Mouse (Mus musculus) limb, embryonic 10.5 days (tissue): ENCODE results near the gene Fer1l5. TPM values are rescaled to one million over a fixed set of nuclear protein-coding genes. Genes with fewer than 3 reads are reported as not detected.
A peak's percentile ranks its signal among the peaks of the same experiment; 100 is the strongest.

Source experiments
- DNase-seq: peaks from one replicate; pipeline ENCODE4 v3.0.0-alpha.2; 2017; ENCODE audit warnings: low spot score
- H3K27ac ChIP-seq: fragments of 300-500 bp; sonication (generic); 2 replicates; pipeline ENCODE4 v1.5.1; 2016; ENCODE audit warnings: mild to moderate bottlenecking
- H3K27me3 ChIP-seq: fragments of 300-500 bp; sonication (generic); 2 replicates; pipeline ENCODE4 v1.6.1; 2016; ENCODE audit warnings: low read depth, mild to moderate bottlenecking; ENCODE audit not compliant: poor library complexity, severe bottlenecking
- H3K36me3 ChIP-seq: fragments of 300-500 bp; sonication (generic); 2 replicates; pipeline ENCODE4 v1.6.1; 2016; ENCODE audit warnings: mild to moderate bottlenecking, moderate library complexity
- H3K4me1 ChIP-seq: fragments of 300-500 bp; sonication (generic); 2 replicates; pipeline ENCODE4 v1.6.1; 2016
- H3K4me3 ChIP-seq: fragments of 300-500 bp; sonication (generic); 2 replicates; pipeline ENCODE4 v1.5.1; 2016; ENCODE audit warnings: mild to moderate bottlenecking, moderate library complexity
- H3K9me3 ChIP-seq: fragments of 300-500 bp; sonication (generic); replicated peaks from 2 replicates; pipeline ENCODE4 v1.6.1; 2016; ENCODE audit warnings: mild to moderate bottlenecking
- WGBS: fragments of 180-500 bp; shearing (Covaris S2); methylation state at CpG from one replicate; pipeline ENCODE4 v1.1.7; 2016; 5-methylcytosine and 5-hydroxymethylcytosine counted together
- polyA plus RNA-seq: library from polyadenylated mRNA; unstranded; fragments of >200 nt; fragmentation: Nextera tagmentation; extraction: Ambion mirVana; gene quantifications from 2 replicates; pipeline ENCODE4 v1.2.1, GENCODE M21; 2016

Gene Fer1l5
- polyA plus RNA-seq, 1 experiment from 2014 or later, result 1.7 TPM

GRCm38 (mm10) chr1:36437223-36437622 is 65.1 kb downstream of the Fer1l5 start:
- DNase-seq, result no peak
- H3K27ac ChIP-seq, result no peak overlapping the region
- H3K36me3 ChIP-seq, result peaks cover 93% of the 10 kb centered on the region
- no peaks in the 10 kb centered on the region for H3K27me3 ChIP-seq
- no peak overlapping the region for H3K4me3 ChIP-seq
- no peaks in the 10 kb centered on the region for H3K9me3 ChIP-seq
- 91% methylated on average over 3 of the region's 3 CpGs for WGBS
- no peaks in the 10 kb centered on the region for H3K4me1 ChIP-seq

DNA sequence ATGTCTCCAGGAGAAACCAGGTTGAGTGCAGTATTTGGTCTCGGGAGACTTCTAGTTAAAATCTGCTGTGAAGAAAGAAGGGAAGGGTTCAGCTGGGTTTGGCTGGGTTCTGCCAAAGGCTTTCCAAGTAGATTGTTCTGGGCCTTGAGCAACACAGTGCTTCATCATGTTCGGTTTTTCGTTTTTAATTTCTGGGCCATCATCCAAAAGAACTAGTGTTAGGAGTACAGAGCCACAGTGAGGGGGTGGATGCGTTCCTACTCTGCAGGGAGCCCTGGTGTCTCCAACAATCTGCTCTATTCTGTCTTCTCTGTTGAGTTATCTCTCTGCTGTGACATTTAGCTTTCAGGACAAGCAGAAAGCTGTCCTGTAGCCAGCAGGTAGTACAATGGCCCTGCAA is 69.0 kb downstream of the Fer1l5 start:
- no peak for DNase-seq
- H3K4me1 ChIP-seq, result peaks cover 10% of the 10 kb centered on the region
- no peaks in the 10 kb centered on the region for H3K9me3 ChIP-seq
- WGBS, result 96% methylated on average over 4 of the region's 4 CpGs
- no peak overlapping the region for H3K27ac ChIP-seq
- no peaks in the 10 kb centered on the region for H3K27me3 ChIP-seq
- H3K36me3 ChIP-seq, result peaks cover 71% of the 10 kb centered on the region
- no peak overlapping the region for H3K4me3 ChIP-seq

- WGBS, result 1% methylated on average over 57 of the region's 57 CpGs
- peaks cover 10% of the 10 kb centered on the region for H3K4me1 ChIP-seq
- peaks cover 34% of the 10 kb centered on the region for H3K36me3 ChIP-seq
- peak within 1 kb of the TSS; percentile 92 for H3K27ac ChIP-seq
- peak within 1 kb of the TSS; percentile 90 for H3K4me3 ChIP-seq
- peak; percentile 94 for DNase-seq
- no peaks in the 10 kb centered on the region for H3K27me3 ChIP-seq
- no peaks in the 10 kb centered on the region for H3K9me3 ChIP-seq
Observed at GRCm38 (mm10) chr1:36444471-36445464, 72.7 kb downstream of the Fer1l5 start, which contains the start of gene Lman2l. Gene Lman2l (minus strand): TSS chr1:36445271.

GRCm38 (mm10) chr1:36445508-36445907 is 73.4 kb downstream of the Fer1l5 start:
- 42% methylated on average over 8 of the region's 8 CpGs for WGBS
- DNase-seq, result no peak
- peak overlapping the region; percentile 92; the same call in 1 of the 2 replicates for H3K27ac ChIP-seq
- H3K36me3 ChIP-seq, result peaks cover 29% of the 10 kb centered on the region
- H3K4me3 ChIP-seq, result peak overlapping the region; percentile 90
- H3K4me1 ChIP-seq, result peaks cover 10% of the 10 kb centered on the region
- H3K27me3 ChIP-seq, result no peaks in the 10 kb centered on the region
- H3K9me3 ChIP-seq, result no peaks in the 10 kb centered on the region

- H3K9me3 ChIP-seq, result no peaks in the 10 kb centered on the region
- WGBS, result 91% methylated on average over 5 of the region's 5 CpGs
- H3K4me3 ChIP-seq, result no peak overlapping the region
- no peak overlapping the region for H3K27ac ChIP-seq
- H3K36me3 ChIP-seq, result peaks cover 23% of the 10 kb centered on the region
- H3K27me3 ChIP-seq, result no peaks in the 10 kb centered on the region
- H3K4me1 ChIP-seq, result peaks cover 10% of the 10 kb centered on the region
- DNase-seq, result no peak
Observed at GRCm38 (mm10) chr1:36446106-36446824, 74.2 kb downstream of the Fer1l5 start.

- Histone ChIP-seq H3K27ac (no peak overlapping the region), H3K36me3 (peaks cover 17% of the 10 kb centered on the region), H3K9me3 (no peaks in the 10 kb centered on the region), H3K4me1 (peaks cover 10% of the 10 kb centered on the region), H3K27me3 (no peaks in the 10 kb centered on the region), H3K4me3 (no peak overlapping the region)
- DNase-seq, result no peak
- 91% methylated on average over 5 of the region's 5 CpGs for WGBS
Observed at GRCm38 (mm10) chr1:36446841-36447240, 74.8 kb downstream of the Fer1l5 start.

DNA sequence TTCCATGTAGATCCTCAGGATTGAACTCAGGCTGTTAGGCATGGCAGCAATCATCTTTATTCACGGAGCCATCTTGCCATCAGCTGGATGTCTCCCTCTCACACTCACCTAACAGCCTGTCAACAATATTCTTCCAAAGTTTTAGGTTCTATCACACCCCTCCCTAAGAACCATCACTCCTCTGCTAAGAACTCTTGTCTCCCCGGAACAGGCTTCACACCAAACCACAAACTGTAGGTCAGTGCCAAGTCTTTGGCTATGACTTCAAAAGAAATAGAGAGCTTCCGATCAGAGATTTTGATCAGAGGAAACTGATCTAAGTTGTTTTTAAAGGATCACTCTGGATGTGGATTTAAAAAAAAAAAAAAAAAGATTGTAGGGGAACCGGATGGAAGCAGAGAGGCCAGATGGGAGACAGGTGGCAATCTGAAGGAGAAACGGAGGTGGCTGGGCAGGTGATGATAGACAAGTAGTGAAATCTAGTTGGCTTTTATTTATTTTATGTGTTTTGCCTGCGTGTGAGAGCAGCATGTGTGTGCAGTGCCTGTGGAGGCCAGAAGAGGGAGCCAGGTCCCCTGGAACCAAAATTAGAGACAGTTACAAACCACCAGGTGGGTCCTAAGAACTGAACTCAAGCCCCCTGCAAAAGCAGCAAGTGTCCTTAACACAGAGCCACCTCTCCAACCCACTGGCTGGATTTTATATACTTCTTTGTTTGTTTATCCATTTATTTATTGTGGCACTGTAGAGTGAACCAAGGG is 82.1 kb downstream of the Fer1l5 start:
- WGBS, result 85% methylated on average over 6 of the region's 6 CpGs
- no peak overlapping the region for H3K4me3 ChIP-seq
- H3K36me3 ChIP-seq, result no peaks in the 10 kb centered on the region
- H3K27me3 ChIP-seq, result no peaks in the 10 kb centered on the region
- no peak overlapping the region for H3K27ac ChIP-seq
- peaks cover 10% of the 10 kb centered on the region for H3K4me1 ChIP-seq
- no peaks in the 10 kb centered on the region for H3K9me3 ChIP-seq
- no peak for DNase-seq

DNA sequence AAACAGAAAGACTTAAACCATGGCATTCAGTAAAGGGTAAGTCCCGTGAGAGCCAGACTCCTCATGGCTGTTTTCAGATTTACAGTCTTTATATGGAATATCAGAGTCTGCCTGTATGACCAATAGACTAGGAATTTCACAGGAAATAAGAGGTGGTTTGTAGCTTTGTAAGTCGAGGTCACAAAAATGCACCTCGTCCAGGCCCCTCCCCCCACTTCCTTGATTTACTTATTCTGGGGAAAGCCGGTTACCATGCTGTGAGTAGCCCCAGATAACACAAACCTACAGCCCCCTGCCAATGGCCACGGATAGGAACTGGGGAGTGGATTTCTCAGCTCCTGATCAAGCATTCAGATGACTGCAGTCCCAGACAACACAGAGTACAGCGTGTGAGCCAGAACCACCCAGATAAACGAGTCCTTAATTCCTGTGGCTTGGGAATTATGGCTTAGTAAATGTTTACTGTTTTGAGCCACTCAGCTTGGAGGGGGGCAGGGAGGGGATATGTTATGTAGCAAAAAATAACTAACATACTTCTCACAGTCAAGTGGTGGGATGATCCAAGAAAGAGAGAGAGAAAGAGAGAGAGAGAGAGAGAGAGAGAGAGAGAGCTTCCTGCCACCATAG is 85.4 kb downstream of the Fer1l5 start:
- Histone ChIP-seq H3K36me3 (no peaks in the 10 kb centered on the region), H3K27ac (peak overlapping the region; percentile 42; the same call in 1 of the 2 replicates), H3K4me3 (no peak overlapping the region), H3K27me3 (no peaks in the 10 kb centered on the region), H3K9me3 (no peaks in the 10 kb centered on the region), H3K4me1 (peaks cover 10% of the 10 kb centered on the region)
- 46% methylated on average over 7 of the region's 7 CpGs for WGBS
- no peak for DNase-seq

DNA sequence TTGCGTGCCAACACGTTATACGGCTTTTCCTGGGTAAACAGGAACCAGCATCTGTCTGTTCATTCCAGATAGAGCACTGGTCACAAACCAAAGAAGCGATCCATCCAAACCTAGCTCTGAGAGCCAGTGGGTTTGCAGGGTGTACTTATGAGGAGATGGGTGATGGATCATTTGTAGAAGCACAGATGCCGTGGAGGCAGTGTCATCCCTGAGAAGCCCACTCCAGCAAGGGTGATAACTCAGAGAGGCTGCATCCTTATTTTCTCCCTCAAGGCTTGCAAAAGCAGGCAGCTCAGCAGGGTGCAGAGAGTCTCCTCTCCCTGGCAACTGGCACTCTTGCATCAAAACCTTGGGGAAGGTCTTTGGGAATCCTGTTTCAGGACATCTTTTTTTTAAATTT is 86.1 kb downstream of the Fer1l5 start:
- 85% methylated on average over 5 of the region's 5 CpGs for WGBS
- H3K27ac ChIP-seq, result no peak overlapping the region
- H3K36me3 ChIP-seq, result no peaks in the 10 kb centered on the region
- peaks cover 10% of the 10 kb centered on the region for H3K4me1 ChIP-seq
- H3K27me3 ChIP-seq, result no peaks in the 10 kb centered on the region
- DNase-seq, result no peak
- H3K9me3 ChIP-seq, result no peaks in the 10 kb centered on the region
- no peak overlapping the region for H3K4me3 ChIP-seq

GRCm38 (mm10) chr1:36461829-36462228 is 89.7 kb downstream of the Fer1l5 start:
- H3K27me3 ChIP-seq, result no peaks in the 10 kb centered on the region
- H3K4me3 ChIP-seq, result no peak overlapping the region
- DNase-seq, result no peak
- 48% methylated on average over 2 of the region's 2 CpGs for WGBS
- no peaks in the 10 kb centered on the region for H3K9me3 ChIP-seq
- no peak overlapping the region for H3K27ac ChIP-seq
- peaks cover 16% of the 10 kb centered on the region for H3K4me1 ChIP-seq
- H3K36me3 ChIP-seq, result no peaks in the 10 kb centered on the region

GRCm38 (mm10) chr1:36465641-36466160 is 93.6 kb downstream of the Fer1l5 start:
- H3K4me3 ChIP-seq, result no peak overlapping the region
- H3K4me1 ChIP-seq, result peaks cover 14% of the 10 kb centered on the region
- DNase-seq, result no peak
- H3K36me3 ChIP-seq, result no peaks in the 10 kb centered on the region
- H3K27me3 ChIP-seq, result peaks cover 8% of the 10 kb centered on the region; the same call in 1 of the 2 replicates
- 71% methylated on average over 4 of the region's 4 CpGs for WGBS
- H3K9me3 ChIP-seq, result no peaks in the 10 kb centered on the region
- H3K27ac ChIP-seq, result no peak overlapping the region

- no peak for DNase-seq
- Histone ChIP-seq H3K4me1 (peaks cover 26% of the 10 kb centered on the region), H3K27me3 (peaks cover 8% of the 10 kb centered on the region; the same call in 1 of the 2 replicates), H3K27ac (no peak overlapping the region), H3K9me3 (no peaks in the 10 kb centered on the region), H3K36me3 (no peaks in the 10 kb centered on the region), H3K4me3 (no peak overlapping the region)
- 48% methylated on average over 5 of the region's 5 CpGs for WGBS
Observed at GRCm38 (mm10) chr1:36467446-36467845, 95.4 kb downstream of the Fer1l5 start.
